Mouse (Mus musculus) cerebellum, postnatal 4 days (tissue): ENCODE results near the gene Gstt4.
"Not testable (repeated sequence)": the region's sequence is repeated elsewhere in the genome, so short reads cannot be mapped to it uniquely, and the experiment has no call there.

Experiments used
- DNase-seq, 2 experiments: peaks; one replicate each; pipeline ENCODE4 v3.0.0; 2022; ENCODE audit warnings: low spot score in 2 of 2, mixed read lengths in 1 of 2

Gstt4 gene

DNA sequence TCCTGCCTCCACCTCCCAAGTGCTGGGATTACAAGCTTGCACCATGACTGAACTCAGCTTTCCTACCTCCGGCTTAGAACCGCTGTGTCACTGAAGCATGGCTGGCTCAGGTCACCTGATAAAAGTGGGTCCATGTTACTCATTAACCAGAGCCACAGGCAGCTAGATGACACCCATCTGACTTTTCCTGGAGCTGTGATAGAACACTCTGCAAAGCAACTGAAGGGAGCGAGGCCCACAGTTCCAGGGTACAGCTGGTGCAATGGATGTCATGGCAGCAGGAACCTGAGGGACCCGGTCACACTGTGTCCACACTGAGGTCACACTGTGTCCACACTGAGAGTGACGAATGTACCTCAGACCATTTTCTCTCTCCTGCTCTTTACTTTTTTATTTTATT, 32.5 kb downstream of the Gstt4 start:
- DNase-seq, result no peak

DNA sequence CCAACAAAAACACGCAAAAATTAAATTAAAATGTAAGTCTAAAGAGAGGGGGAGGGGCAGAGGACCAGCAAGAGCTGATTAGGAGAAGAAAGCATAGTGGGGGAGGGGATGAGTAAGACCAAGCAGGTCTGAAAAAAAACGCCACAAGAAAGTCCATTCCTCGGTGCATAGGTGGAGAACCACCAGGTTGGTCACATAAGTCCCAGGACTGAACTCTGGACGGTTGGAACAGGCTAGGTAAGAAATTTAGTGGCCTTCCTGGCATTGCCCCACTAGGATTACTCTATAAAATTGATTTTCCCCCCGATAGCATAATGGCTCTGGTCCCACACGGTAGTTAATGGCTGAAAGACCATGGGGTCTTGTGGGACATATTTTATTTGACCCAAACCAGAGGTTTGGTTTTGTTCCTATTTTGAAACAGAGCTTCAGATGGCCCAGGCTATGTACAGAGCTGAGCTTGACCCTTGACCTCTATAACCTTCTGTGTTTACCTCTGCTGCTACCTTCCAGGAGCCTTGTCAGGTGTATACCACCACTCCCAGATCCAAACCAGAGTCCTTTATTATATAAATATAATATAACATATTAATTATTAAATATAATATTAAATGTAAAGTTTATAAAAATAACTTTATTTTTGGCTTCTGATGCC, 33.1 kb downstream of the Gstt4 start:
- no peak for DNase-seq

DNA sequence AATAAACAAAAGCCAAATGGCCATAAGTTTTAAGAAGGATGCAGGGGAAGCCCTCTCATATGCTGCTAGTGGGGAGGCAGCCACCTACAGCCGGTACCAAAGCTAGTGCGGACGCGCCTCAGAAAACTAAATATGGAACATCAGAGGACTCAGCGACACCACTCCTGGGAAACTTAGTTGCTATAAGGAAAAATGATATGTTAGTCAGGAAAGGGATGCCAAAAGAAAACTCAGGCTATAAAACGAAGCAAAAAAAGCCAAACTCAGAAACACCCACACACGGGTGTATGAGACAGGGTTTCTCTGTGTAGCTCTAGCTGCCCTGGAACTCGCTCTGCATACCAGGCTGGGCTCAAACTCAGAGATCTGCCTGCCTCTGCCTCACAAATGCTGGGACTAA, 34.1 kb downstream of the Gstt4 start:
- no peak for DNase-seq

DNA sequence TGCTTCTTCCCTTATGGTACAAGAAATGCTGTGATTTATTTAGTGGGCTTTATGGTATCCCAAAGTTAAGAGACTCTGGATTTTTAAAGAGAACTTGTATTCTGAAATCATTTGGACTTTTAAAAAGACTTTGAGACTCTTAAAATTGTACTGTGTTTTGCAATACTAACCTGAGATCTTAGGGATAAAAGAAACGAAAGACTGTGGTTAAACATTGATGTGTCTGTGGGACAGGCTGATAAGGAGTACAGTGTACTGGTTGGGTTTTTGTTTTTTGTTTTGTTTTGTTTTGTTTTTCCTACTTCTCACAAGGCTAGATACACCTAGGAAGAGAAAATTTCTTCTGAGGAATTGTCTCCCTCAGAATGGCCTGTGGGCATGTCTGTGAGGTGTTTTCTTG, 36.9 kb downstream of the Gstt4 start:
- no peak for DNase-seq

DNA sequence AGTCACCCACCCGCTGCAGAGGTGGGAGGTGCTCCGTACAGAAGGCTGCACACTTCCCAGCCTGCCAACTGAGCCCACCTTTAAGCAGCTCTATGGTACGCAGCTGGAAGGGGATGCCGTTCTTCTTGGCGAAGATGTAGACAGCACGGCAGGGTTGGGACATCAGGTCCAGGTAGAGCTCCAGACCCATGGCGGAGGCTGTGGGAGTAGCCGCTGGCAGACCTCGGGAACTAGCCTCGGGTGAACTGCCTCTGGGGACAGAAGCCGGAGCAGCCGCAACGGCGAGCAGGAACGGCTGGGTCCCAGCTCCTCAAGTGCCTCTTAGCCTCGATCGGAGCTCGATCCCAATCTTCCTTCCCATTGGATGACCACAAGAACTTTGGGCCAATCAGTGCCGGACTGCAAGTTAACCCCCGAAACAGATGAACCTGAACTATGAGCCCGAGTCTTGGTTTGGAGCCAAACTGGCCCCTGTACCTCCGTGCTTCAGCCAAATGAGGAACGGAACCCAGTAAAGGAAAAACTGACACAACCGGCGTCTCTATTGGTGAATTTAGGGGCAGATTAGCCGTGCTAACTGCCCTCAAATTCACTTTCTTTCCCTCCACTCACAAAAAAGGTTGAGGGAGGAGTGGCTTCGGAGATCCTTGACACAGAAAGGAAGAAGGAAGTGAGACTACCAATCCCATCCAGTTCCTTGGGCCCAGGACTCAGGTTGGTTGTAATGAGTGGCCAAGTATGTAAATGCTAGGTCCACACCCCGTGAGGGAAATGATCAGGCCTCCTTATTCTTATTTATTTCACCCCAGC, 41.4 kb downstream of the Gstt4 start, which contains the start of the genes Gm20441 and Gstt3:
Gene Gm20441 (minus strand): TSS at position 186 of the 810 bp plus-strand sequence.
Gene Gstt3 (minus strand): TSS at position 646 of the 810 bp plus-strand sequence.
- peak in 1 of 2 experiments; percentile 18 for DNase-seq

DNA sequence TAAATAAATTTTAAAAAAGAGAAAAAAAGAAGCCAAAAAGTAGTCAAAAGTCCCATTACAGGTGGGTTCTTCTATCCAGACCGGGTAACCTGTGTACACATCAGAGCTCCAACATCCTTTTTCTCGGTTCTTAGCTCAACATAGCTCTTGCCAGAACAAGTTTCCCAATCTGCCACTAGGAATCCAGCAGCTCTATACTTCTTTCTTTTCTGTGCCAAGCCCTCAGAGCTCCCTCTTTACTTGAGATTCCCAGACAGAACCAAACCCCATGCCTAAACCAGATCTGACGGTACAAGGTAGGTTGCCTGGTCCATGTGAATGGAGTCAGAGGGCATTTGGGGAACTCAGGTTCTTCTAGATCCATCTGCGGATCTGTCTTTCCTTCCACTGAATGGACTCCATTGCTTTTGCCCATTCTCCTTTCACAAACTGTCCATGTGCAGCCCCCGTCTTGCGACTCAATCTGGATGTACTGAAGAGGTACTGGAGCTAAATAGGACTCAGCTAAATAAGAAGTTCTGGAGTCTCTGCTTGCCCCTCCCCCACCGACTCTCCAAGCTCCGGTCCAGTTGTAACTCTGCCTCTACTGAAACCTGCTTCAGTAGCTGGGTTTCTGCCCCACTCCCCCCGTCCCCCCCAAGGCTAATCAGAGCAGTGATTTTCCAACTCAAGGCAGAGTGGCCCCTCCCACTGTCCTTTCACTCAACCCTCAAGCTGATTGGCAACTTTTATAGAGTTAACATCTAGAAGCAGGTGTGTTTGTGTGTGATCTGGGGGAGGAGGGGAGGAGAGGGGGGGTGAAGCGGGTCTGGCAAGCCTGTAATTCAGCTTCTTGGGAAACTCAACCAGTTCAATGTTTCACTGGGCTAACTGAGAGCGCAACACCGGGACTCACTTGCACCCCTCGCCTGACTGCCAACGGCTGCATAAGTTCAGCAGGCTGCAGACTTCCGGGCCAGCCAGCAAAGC, 42.9 kb downstream of the Gstt4 start:
- peak in 1 of 2 experiments; percentile 16 for DNase-seq

DNA sequence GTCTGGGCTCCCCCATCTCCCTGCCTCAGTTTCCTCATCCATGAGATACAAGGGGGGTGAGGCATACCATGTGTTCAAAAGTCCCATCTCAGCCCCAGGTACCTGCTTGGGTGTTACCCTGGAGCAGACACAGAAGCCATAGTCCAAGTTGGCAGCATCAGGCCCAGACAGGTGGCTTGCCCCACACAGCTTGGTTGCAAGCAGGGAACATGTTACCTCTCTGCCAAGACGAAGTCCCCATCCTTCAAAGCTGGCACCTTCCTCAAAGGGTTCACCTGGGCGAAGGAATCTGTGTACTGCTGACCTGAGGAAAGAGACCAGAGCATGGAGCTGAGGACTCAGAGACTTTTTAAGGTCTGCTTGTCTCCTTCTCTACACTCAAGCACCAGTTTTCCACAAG, 44.5 kb downstream of the Gstt4 start:
- no peak for DNase-seq

DNA sequence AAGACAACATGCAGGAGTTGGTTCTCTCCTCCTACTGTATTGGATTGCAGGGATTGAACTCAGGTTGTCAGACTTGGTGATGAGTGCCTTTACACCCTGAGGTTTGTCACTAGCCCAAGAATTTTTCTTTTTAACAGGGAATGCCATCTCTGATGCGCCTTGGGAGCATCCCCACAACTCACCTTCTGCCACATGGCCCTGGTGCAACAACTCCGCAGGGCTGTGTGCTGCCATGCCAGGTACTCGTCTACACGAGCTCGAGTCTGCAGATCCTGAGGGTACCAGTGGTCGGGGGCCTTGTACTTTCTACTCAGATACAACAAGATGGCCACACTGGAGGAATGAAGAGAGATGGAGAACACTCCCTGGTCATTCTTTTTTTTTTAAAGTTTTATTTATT, 45.8 kb downstream of the Gstt4 start:
- DNase-seq, result no peak

DNA sequence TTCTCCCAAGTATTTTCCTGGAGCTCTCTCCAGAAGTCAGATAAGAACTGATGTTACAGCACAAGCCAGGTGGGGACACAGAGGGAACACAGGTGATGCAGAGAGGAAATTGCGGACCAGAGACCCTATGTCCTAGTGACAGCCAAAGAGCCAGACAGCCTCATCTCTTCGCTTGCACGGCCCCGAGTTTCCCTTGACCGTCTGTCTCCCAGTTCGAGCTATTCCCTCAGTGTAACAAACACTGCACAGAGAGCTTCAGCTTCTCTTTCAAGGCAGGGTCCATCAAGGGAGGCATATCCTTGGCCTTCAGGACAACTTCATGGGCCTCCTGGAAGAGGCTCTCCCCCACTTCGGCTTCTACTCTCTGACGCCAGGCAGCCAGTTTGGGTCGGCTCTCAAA, 47.8 kb downstream of the Gstt4 start:
- no peak for DNase-seq

DNA sequence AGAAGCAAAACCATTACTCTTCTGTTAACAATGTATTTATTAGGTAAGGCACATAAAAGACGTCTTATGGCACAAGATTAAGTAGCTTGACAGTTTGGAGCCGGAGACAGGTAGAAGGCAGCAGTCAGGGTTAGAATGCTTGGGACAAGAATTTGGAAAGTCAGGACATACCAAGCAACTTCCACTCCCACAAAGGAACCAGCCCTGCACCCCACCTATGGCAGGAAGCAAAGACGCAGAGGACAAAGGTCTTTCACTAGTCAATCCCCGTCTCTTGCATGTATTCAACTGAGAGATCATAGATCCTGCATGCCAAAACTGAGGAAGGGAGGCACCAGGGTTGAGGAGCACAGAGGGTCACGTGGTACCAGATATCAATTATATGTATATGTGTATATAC, 48.2 kb downstream of the Gstt4 start:
- no peak for DNase-seq

DNA sequence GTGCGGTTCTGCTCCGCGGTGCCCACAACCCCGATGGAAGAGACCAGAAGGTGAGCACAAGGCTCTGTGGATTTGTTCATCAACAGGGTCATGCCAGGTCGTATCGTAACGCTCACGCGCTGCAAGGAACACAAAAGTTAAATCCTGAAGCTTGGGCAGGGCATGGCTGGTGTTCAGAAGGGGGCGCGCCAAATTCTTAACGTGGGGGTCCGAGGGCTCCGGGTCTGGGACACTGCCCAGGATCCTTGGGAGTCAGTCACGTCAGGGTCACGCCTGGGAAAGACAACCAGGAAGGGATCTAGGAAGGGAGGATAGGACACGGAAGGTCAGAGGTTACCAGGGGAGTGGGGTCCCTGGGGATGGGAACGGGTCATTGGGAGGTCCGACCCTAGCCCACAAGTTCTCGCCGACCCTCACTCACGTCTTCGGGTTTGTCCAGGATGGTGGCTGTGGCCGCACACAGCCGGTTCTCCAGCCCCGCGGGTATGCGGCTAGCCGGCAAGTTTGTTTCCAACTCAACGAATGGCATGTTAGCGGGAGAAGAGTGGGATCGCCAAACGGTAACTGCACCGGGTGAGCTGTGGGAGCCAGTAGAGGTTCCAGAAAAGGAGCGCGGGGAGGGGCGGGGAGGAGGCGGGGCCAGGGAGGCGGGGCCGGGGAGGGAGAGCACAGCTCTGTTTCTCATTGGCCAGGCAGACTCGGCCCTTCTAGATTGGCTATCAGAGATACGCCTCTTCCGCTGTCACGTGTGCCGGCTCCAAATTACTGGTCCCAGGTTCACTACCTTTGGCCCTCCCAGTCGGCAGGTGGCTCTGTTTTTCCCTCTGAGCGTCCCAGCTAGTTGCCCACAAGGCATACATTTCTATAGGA, 49.3 kb downstream of the Gstt4 start, which contains the start of gene Ddt:
Gene Ddt (minus strand): TSS at position 620 of the 870 bp plus-strand sequence.
- peak; percentile 56 to 78 for DNase-seq

DNA sequence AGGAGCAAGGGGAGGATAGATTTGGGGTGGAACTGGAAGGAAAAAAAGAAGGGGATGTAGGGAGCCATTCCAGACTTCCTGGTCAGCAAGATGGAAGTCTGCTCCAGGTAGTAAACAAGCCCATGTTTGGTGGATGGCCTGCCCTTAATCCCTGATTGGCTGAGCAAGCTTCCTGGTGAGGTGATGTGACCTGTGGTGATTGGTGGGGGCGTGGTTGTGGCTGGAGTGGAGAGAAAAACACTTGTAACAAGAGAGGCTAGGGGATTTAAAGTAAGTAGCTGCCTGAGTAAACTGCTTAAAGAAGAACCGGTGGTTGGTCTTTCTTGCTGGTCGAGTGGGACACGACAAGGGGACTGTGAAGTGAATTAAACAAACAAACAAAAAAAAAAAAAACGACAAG, 54.6 kb downstream of the Gstt4 start:
- not testable (repeated sequence) for DNase-seq

DNA sequence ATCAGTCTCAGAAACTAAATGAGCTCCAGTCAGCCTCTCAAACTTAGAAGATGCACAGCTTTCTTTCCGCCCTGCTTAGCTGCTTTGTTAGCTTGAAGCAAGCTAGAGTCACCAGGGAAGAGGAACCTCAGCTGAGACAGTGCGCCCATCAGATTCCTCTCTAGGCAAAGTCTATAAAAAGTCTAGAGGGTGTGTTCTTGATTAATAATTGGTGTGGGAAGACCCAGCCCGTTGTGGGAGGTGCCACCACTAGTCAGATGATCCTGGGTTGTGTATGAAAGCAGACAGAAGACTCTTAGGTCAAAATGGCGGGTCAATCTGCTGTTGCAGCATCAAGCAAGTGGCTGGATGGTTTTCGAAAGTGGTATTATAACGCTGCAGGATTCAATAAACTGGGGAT, 55.5 kb downstream of the Gstt4 start:
- no peak for DNase-seq
